Mouse (Mus musculus) cerebellum, adult 9-11 months (tissue): ENCODE measurements at regions not wholly inside any gene's neighbourhood (a gene's known extent, or its start where the extent isn't known, plus 50 kb on each side); places are given as distances from the start of the nearest gene placed in this dataset.

Experiments used
- DNase-seq: peaks from one replicate; pipeline ENCODE4 v3.0.0; 2022

- DNase-seq: no peak
Observed at GRCm38 (mm10) chr11:8220618-8221017, 443.7 kb downstream of the Tns3 start.

GRCm38 (mm10) chr11:8219911-8220310, 444.4 kb downstream of the Tns3 start:
- no peak for DNase-seq

GRCm38 (mm10) chr11:8215634-8216033, 448.7 kb downstream of the Tns3 start:
- no peak for DNase-seq

- peak; percentile 12 for DNase-seq
Observed at GRCm38 (mm10) chr11:8214305-8214903, 449.9 kb downstream of the Tns3 start.

GRCm38 (mm10) chr11:8213130-8213529, 451.2 kb downstream of the Tns3 start:
- no peak for DNase-seq

GRCm38 (mm10) chr11:8212714-8213113, 451.6 kb downstream of the Tns3 start:
- no peak for DNase-seq

- DNase-seq: no peak
Observed at GRCm38 (mm10) chr11:8209041-8209440, 455.3 kb downstream of the Tns3 start.

GRCm38 (mm10) chr11:8199293-8199692, 465.0 kb downstream of the Tns3 start:
- no peak for DNase-seq
